Mouse (Mus musculus) hindbrain, embryonic 14.5 days (tissue): Measurements from ENCODE around the gene Cdkal1. TPM values are rescaled to one million over a fixed set of nuclear protein-coding genes. Genes with fewer than 3 reads are reported as not detected.

ENCODE experiments used
- ATAC-seq: fragments of 200-750 bp; cut with Nextera tagmentation; 2 replicates; pipeline ENCODE4 v1.8.0; 2017; ENCODE audit warnings: moderate number of reproducible peaks, mild to moderate bottlenecking, moderate TSS enrichment, moderate library complexity; ENCODE audit not compliant: low FRiP score
- DNase-seq: peaks from one replicate; pipeline ENCODE4 v3.0.0-alpha.2; 2015; ENCODE audit warnings: low spot score
- H3K27ac ChIP-seq: fragments of 300-500 bp; sonication (generic); 2 replicates; pipeline ENCODE4 v1.5.1; 2014; ENCODE audit warnings: mild to moderate bottlenecking, moderate library complexity
- H3K27me3 ChIP-seq: fragments of 300-500 bp; sonication (generic); 2 replicates; pipeline ENCODE4 v1.6.1; 2014; ENCODE audit warnings: mild to moderate bottlenecking, low read length, mixed read lengths; ENCODE audit not compliant: control insufficient read depth, insufficient read depth
- H3K36me3 ChIP-seq: fragments of 300-500 bp; sonication (generic); replicated peaks from 2 replicates; pipeline ENCODE4 v1.6.1; 2014; ENCODE audit not compliant: control insufficient read depth, insufficient read depth
- H3K4me1 ChIP-seq: fragments of 300-500 bp; sonication (generic); replicated peaks from 2 replicates; pipeline ENCODE4 v1.6.1; 2014; ENCODE audit warnings: antibody characterized with exemption, low read length, mixed read lengths; ENCODE audit not compliant: control insufficient read depth, insufficient read depth
- H3K4me2 ChIP-seq: fragments of 300-500 bp; sonication (generic); replicated peaks from 2 replicates; pipeline ENCODE4 v1.6.1; 2014; ENCODE audit warnings: mild to moderate bottlenecking, moderate library complexity
- H3K4me3 ChIP-seq: fragments of 300-500 bp; sonication (generic); replicated peaks from 2 replicates; pipeline ENCODE4 v1.5.1; 2014; ENCODE audit warnings: mild to moderate bottlenecking, low read length
- H3K9ac ChIP-seq: fragments of 300-500 bp; sonication (generic); 2 replicates; pipeline ENCODE4 v1.6.1; 2014
- H3K9me3 ChIP-seq: fragments of 300-500 bp; sonication (generic); 2 replicates; pipeline ENCODE4 v1.6.1; 2016; ENCODE audit warnings: low read length; ENCODE audit not compliant: control insufficient read depth
- WGBS: fragments of 180-500 bp; shearing (Covaris S2); extraction: QIAGEN DNeasy Blood & Tissue Kit; methylation state at CpG from one replicate; pipeline ENCODE4 v1.1.7; 2014; 5-methylcytosine and 5-hydroxymethylcytosine counted together
- polyA plus RNA-seq: library from polyadenylated mRNA; unstranded; fragments of >200 nt; fragmentation: Nextera tagmentation; extraction: Ambion mirVana; gene quantifications from 2 replicates; pipeline ENCODE4 v1.2.1, GENCODE M21; 2014

The Cdkal1 gene
- polyA plus RNA-seq, 1 experiment from 2014 or later = 19.4 TPM

GRCm38 (mm10) chr13:29356158-29356485 is 499.4 kb downstream of the Cdkal1 start:
- 19% methylated on average over 10 of the region's 10 CpGs for WGBS
- no peaks in the 10 kb centered on the region for H3K9me3 ChIP-seq
- no peaks in the 10 kb centered on the region for H3K36me3 ChIP-seq
- H3K9ac ChIP-seq = no peak overlapping the region
- DNase-seq (no peak), ATAC-seq (no peak)
- no peak overlapping the region for H3K4me3 ChIP-seq
- no peak overlapping the region for H3K4me2 ChIP-seq
- peaks cover 21% of the 10 kb centered on the region; the same call in 1 of the 2 replicates for H3K4me1 ChIP-seq
- no peak overlapping the region for H3K27ac ChIP-seq
- no peaks in the 10 kb centered on the region for H3K27me3 ChIP-seq

GRCm38 (mm10) chr13:29355484-29356157 is 499.9 kb downstream of the Cdkal1 start:
- Histone ChIP-seq H3K36me3 (no peaks in the 10 kb centered on the region), H3K9ac (no peak overlapping the region), H3K4me2 (no peak overlapping the region), H3K4me1 (peaks cover 21% of the 10 kb centered on the region; the same call in 1 of the 2 replicates), H3K4me3 (no peak overlapping the region), H3K27me3 (no peaks in the 10 kb centered on the region), H3K9me3 (no peaks in the 10 kb centered on the region), H3K27ac (0 out of 2 replicates have a peak overlapping the region, but pooled peaks have one; percentile 32)
- no peak for DNase-seq
- ATAC-seq = no peak
- 47% methylated on average over 3 of the region's 3 CpGs for WGBS

GRCm38 (mm10) chr13:29354943-29355342 is 500.5 kb downstream of the Cdkal1 start:
- WGBS = 94% methylated on average over 4 of the region's 4 CpGs
- Histone ChIP-seq H3K27me3 (no peaks in the 10 kb centered on the region), H3K4me3 (no peak overlapping the region), H3K4me1 (peaks cover 21% of the 10 kb centered on the region; the same call in 1 of the 2 replicates), H3K27ac (0 out of 2 replicates have a peak overlapping the region, but pooled peaks have one; percentile 32), H3K9me3 (no peaks in the 10 kb centered on the region), H3K36me3 (no peaks in the 10 kb centered on the region), H3K4me2 (no peak overlapping the region), H3K9ac (no peak overlapping the region)
- no peak for DNase-seq
- no peak for ATAC-seq

GRCm38 (mm10) chr13:29353888-29354415 is 501.5 kb downstream of the Cdkal1 start:
- Histone ChIP-seq H3K9me3 (no peaks in the 10 kb centered on the region), H3K4me3 (no peak overlapping the region), H3K4me1 (peaks cover 21% of the 10 kb centered on the region; the same call in 1 of the 2 replicates), H3K36me3 (no peaks in the 10 kb centered on the region), H3K4me2 (no peak overlapping the region), H3K27me3 (no peaks in the 10 kb centered on the region), H3K9ac (no peak overlapping the region), H3K27ac (no peak overlapping the region)
- 69% methylated on average over 5 of the region's 5 CpGs for WGBS
- DNase-seq (no peak), ATAC-seq (0 out of 2 replicates have a peak, but pooled peaks have one; percentile 37)

- Histone ChIP-seq H3K27me3 (no peaks in the 10 kb centered on the region), H3K4me3 (no peak overlapping the region), H3K27ac (no peak overlapping the region), H3K4me2 (no peak overlapping the region), H3K36me3 (no peaks in the 10 kb centered on the region), H3K9ac (no peak overlapping the region), H3K4me1 (peaks cover 17% of the 10 kb centered on the region; the same call in 1 of the 2 replicates), H3K9me3 (no peaks in the 10 kb centered on the region)
- no peak for DNase-seq
- ATAC-seq = no peak
- WGBS = 88% methylated on average over 9 of the region's 9 CpGs
Observed at GRCm38 (mm10) chr13:29351023-29351684, 504.3 kb downstream of the Cdkal1 start.

- 70% methylated on average over 4 of the region's 4 CpGs for WGBS
- H3K4me1 ChIP-seq = 0 out of 2 replicates have a peak, but pooled peaks cover 8% of the 10 kb centered on the region
- no peak overlapping the region for H3K4me2 ChIP-seq
- H3K9ac ChIP-seq = no peak overlapping the region
- no peak for DNase-seq
- no peak for ATAC-seq
- H3K27me3 ChIP-seq = no peaks in the 10 kb centered on the region
- H3K4me3 ChIP-seq = no peak overlapping the region
- H3K27ac ChIP-seq = no peak overlapping the region
- no peaks in the 10 kb centered on the region for H3K9me3 ChIP-seq
- no peaks in the 10 kb centered on the region for H3K36me3 ChIP-seq
Observed at GRCm38 (mm10) chr13:29350004-29350403, 505.5 kb downstream of the Cdkal1 start.

GRCm38 (mm10) chr13:29349386-29349961 is 506.0 kb downstream of the Cdkal1 start:
- Histone ChIP-seq H3K4me2 (no peak overlapping the region), H3K4me3 (no peak overlapping the region), H3K36me3 (no peaks in the 10 kb centered on the region), H3K27me3 (no peaks in the 10 kb centered on the region), H3K27ac (no peak overlapping the region), H3K4me1 (0 out of 2 replicates have a peak, but pooled peaks cover 4% of the 10 kb centered on the region), H3K9me3 (no peaks in the 10 kb centered on the region), H3K9ac (no peak overlapping the region)
- no peak for DNase-seq
- 67% methylated on average over 7 of the region's 7 CpGs for WGBS
- no peak for ATAC-seq

- ATAC-seq (no peak), DNase-seq (no peak)
- no peaks in the 10 kb centered on the region for H3K4me1 ChIP-seq
- no peak overlapping the region for H3K4me2 ChIP-seq
- no peak overlapping the region for H3K27ac ChIP-seq
- no peak overlapping the region for H3K9ac ChIP-seq
- H3K4me3 ChIP-seq = no peak overlapping the region
- H3K27me3 ChIP-seq = no peaks in the 10 kb centered on the region
- no peaks in the 10 kb centered on the region for H3K9me3 ChIP-seq
- no peaks in the 10 kb centered on the region for H3K36me3 ChIP-seq
- 94% methylated on average over 3 of the region's 3 CpGs for WGBS
Observed at GRCm38 (mm10) chr13:29348331-29348730, 507.1 kb downstream of the Cdkal1 start.
